Mouse (Mus musculus) spleen, postnatal 0 days (tissue): ENCODE measurements around the gene Aarsd1. TPM values are rescaled to one million over a fixed set of nuclear protein-coding genes. Genes with fewer than 3 reads are reported as not detected.

Experiments used
- polyA plus RNA-seq: library from polyadenylated mRNA; unstranded; fragments of >200 nt; fragmentation: Nextera tagmentation; extraction: Ambion mirVana; gene quantifications from 2 replicates; pipeline ENCODE4 v1.2.1, GENCODE M21; 2015

The Aarsd1 gene
- 43.7 and 47.7 TPM in 2 replicates for polyA plus RNA-seq

GRCm38 (mm10) chr11:101417101-101417855, at the start of gene Aarsd1:
Gene Aarsd1 (minus strand): TSS chr11:101417615.

GRCm38 (mm10) chr11:101465869-101466551, 48.6 kb upstream of the Aarsd1 start, which contains the start of gene Vat1:
Gene Vat1 (minus strand): TSS chr11:101466230.

GRCm38 (mm10) chr11:101464211-101465100, 47.0 kb upstream of the Aarsd1 start, which contains the start of gene Rnd2:
Gene Rnd2 (plus strand): TSS chr11:101464999.

GRCm38 (mm10) chr11:101448274-101448746, 30.9 kb upstream of the Aarsd1 start, which contains the start of gene Ifi35:
Gene Ifi35 (plus strand): TSS chr11:101448407.

GRCm38 (mm10) chr11:101442127-101442693, 24.8 kb upstream of the Aarsd1 start, which contains the start of gene Rpl27:
Gene Rpl27 (plus strand): TSS chr11:101442298.

GRCm38 (mm10) chr11:101424925-101425813, 7.8 kb upstream of the Aarsd1 start, which contains the start of the genes Rundc1 and Ptges3l:
Gene Rundc1 (plus strand): TSS chr11:101425085.
Gene Ptges3l (minus strand): TSS chr11:101425333.

GRCm38 (mm10) chr11:101424105-101424851, 6.9 kb upstream of the Aarsd1 start, which contains the start of gene Gm27029:
Gene Gm27029 (minus strand): TSS chr11:101424796.

GRCm38 (mm10) chr11:101367326-101367935, 50.0 kb downstream of the Aarsd1 start, which contains the start of gene G6pc:
Gene G6pc (plus strand): TSS chr11:101367561.

Other genes starting within 250 kb of the Aarsd1 start
- gene Cntnap1, start 247.1 kb downstream of the Aarsd1 start, polyA plus RNA-seq = 0.18 and 0.65 TPM in 2 replicates
- 2.9 and 4.0 TPM in 2 replicates for gene Plekhh3, start 246.3 kb downstream of the Aarsd1 start, polyA plus RNA-seq
- gene Ccr10, start 242.2 kb downstream of the Aarsd1 start, polyA plus RNA-seq = 0.15 and 0.16 TPM in 2 replicates
- gene Ezh1, start 191.2 kb downstream of the Aarsd1 start, polyA plus RNA-seq = 9.0 and 10.7 TPM in 2 replicates
- 77.1 and 98.8 TPM in 2 replicates for gene Ramp2, start 171.6 kb downstream of the Aarsd1 start, polyA plus RNA-seq
- 92.3 and 92.9 TPM in 2 replicates for gene Vps25, start 163.9 kb downstream of the Aarsd1 start, polyA plus RNA-seq
- 4.0 and 5.7 TPM in 2 replicates for gene Wnk4, start 157.0 kb downstream of the Aarsd1 start, polyA plus RNA-seq
- 0.61 and 0.88 TPM in 2 replicates for gene Cntd1, start 138.6 kb downstream of the Aarsd1 start, polyA plus RNA-seq
- 103 and 105 TPM in 2 replicates for gene Coa3, start 138.5 kb downstream of the Aarsd1 start, polyA plus RNA-seq
- gene Becn1, start 115.3 kb downstream of the Aarsd1 start, polyA plus RNA-seq = 104 and 112 TPM in 2 replicates
- gene Psme3, start 101.4 kb downstream of the Aarsd1 start, polyA plus RNA-seq = 134 and 137 TPM in 2 replicates
- gene Aoc2, start 92.6 kb downstream of the Aarsd1 start, polyA plus RNA-seq = 1.8 and 2.0 TPM in 2 replicates
- 0.78 and 0.86 TPM in 2 replicates for gene Aoc3, start 87.0 kb downstream of the Aarsd1 start, polyA plus RNA-seq
- gene G6pc, start 50.1 kb downstream of the Aarsd1 start, polyA plus RNA-seq = 0.06 TPM in 1 of 2 replicates, not detected in the other
- 2.0 and 2.8 TPM in 2 replicates for gene Gm27029, start 7.2 kb upstream of the Aarsd1 start, polyA plus RNA-seq
- gene Rundc1, start 7.5 kb upstream of the Aarsd1 start, polyA plus RNA-seq = 6.6 and 7.2 TPM in 2 replicates
- 2.0 and 2.4 TPM in 2 replicates for gene Ptges3l, start 7.7 kb upstream of the Aarsd1 start, polyA plus RNA-seq
- 369 and 411 TPM in 2 replicates for gene Rpl27, start 24.7 kb upstream of the Aarsd1 start, polyA plus RNA-seq
- 42.2 and 52.3 TPM in 2 replicates for gene Ifi35, start 30.8 kb upstream of the Aarsd1 start, polyA plus RNA-seq
- 3.2 and 5.3 TPM in 2 replicates for gene Rnd2, start 47.4 kb upstream of the Aarsd1 start, polyA plus RNA-seq
- gene Vat1, start 48.6 kb upstream of the Aarsd1 start, polyA plus RNA-seq = 21.8 and 28.0 TPM in 2 replicates
- 11.9 and 16.4 TPM in 2 replicates for gene Brca1, start 134.3 kb upstream of the Aarsd1 start, polyA plus RNA-seq
- gene Nbr1, start 134.5 kb upstream of the Aarsd1 start, polyA plus RNA-seq = 29.5 and 31.5 TPM in 2 replicates
- gene Tmem106a, start 164.6 kb upstream of the Aarsd1 start, polyA plus RNA-seq = 5.6 and 7.6 TPM in 2 replicates
- gene Gm11634, start 181.6 kb upstream of the Aarsd1 start, polyA plus RNA-seq = 0.23 TPM in 1 of 2 replicates, not detected in the other
- gene Rdm1, start 209.6 kb upstream of the Aarsd1 start, polyA plus RNA-seq = 14.6 and 19.7 TPM in 2 replicates
- gene Arl4d, start 247.9 kb upstream of the Aarsd1 start, polyA plus RNA-seq = 3.3 and 3.7 TPM in 2 replicates